Mouse (Mus musculus) natural killer cell, adult 2 months (primary cell): ENCODE data around the gene Sema3a.
"Not testable (repeated sequence)": the region's sequence is repeated elsewhere in the genome, so short reads cannot be mapped to it uniquely, and the experiment has no call there.

Experiments used
- DNase-seq, 2 experiments: peaks; one replicate each; pipeline ENCODE4 v3.0.0; 2022; ENCODE audit warnings: low spot score in 2 of 2

The Sema3a gene

DNA sequence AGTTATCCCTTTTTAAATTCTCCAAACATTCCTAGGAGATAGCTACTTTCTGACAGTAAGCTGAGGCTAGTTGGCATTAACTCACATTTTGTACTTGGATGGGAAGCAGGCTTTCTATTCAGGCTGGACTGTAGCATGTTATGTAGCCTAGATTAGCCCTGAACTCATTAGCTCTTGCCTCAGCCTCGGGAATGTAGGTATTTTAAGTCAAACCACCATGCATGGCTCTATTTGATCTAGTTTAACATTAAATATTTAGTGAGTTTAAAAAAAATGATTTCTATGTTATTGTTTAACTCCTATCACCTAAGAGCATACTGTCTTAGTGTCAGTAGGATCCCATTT, 423.0 kb downstream of the Sema3a start:
- DNase-seq = no peak

DNA sequence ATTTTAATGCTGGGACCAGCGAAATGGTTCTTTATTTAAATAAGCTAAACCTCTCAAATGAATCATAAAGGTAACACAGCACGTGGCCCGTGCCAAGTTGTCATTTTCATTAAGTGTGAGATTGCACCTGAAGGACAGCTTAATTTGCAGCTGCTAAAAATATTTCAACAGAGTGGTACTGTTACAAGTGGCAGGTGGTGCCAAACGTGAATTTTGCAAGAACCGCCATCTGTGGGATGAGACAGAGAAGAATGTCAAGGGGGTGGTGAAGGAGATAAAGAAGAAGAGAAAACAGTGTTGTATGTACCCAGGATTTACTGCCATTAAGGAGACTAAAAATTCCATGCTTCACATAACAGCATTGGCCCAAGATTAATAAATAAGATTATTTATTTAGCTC, 423.9 kb downstream of the Sema3a start:
- DNase-seq = no peak

DNA sequence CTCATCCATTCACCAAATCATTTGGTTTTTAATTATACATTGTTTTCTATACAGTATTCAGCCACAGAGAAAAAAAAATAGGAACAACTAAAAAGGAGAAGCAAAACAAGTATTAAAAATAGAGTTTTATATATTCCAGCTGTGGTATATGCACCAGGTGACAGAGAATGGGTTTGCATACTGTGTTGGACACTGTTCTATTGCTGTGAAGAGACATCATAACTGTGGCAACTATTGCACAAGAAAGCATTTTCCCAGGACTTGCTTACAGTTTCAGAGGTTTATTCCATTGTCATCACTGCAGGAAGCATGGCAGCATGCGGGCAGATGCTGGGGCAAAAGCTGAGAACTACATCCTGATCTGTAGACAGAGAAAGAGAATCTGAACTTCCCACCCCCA, 425.7 kb downstream of the Sema3a start:
- no peak for DNase-seq

DNA sequence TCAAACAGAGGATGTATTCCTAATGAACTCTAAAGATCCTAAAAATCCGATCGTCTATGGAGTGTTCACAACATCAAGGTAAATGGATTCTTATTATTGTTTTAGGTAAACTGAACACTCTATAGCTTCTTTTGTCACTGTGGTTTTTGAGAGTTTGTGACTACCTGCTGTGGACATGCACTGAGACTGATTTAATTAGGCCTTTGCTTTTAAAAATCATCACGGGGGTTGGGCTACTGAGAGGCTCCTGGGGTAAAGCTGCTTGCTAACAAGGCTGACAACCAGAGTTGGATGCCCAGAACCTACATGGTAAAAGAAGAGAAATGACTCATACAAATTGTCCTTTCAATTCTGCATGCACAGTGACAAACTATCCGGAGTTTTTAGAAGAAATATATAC, 432.0 kb downstream of the Sema3a start:
- DNase-seq = no peak

DNA sequence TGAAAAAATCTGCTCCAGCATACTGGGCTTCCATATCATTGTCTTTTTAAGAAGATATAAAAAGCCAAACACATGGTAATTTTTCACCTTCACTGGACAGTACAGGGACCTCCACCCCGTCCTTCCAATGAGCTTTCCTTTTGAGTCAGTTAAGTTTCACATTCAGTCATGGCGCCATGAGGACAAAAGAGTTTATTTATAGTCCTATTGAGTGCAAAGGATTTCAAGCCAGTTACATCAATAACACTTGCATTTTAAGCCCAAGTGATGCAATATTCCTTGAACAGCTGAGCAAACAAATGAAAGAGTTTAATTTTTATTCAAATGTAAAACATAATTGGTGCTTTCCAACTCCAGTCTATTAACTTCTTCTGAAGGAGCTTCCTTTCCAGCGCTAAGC, 448.7 kb downstream of the Sema3a start:
- DNase-seq = no peak

DNA sequence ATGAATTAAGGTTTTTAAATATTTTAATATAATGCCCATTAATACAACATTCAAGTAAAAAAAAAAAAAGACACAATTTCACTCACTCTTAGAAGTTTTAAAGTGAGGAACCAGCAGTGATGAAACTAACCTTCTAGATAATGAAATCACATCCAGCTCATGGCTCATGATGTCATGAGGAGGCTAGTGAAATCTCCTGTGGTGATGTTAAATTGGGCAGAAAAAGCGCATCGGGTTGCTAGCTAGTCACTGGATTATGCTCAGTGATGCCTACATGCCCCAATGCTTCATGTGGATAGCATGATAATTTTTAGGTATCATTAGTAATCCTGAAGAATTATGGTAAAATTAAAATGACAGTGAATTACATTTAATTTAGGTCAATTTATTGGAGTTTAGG, 453.9 kb downstream of the Sema3a start:
- DNase-seq = no peak

DNA sequence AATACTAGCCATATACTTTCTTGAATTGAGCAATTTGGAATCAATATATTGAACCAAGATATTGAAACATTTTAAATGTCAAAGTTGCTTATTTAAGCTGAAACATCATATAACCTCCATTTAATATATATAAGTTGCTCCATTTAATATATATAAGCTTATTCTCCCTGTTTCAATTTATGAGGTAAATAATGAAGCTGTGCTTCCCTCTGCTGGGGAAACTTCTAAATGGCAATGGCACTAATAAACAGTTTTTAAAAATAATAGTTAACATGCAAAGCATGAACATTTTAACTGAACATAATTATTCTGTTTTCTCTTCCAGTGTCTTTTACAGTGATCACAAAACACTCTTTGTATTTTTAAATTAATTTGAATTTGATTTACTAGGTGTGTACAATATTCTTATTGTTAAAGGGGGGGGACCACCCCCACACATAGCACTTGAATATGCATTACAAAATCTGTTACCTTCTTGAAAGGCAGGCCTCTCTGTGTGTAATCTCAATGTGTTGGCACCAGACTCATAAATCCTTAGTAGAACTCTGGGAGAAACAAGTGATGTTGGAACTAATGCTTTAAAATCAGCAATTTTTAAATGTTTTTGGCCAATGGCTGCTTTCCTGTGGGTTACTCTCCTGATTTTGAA, 460.5 kb downstream of the Sema3a start:
- DNase-seq = no peak

DNA sequence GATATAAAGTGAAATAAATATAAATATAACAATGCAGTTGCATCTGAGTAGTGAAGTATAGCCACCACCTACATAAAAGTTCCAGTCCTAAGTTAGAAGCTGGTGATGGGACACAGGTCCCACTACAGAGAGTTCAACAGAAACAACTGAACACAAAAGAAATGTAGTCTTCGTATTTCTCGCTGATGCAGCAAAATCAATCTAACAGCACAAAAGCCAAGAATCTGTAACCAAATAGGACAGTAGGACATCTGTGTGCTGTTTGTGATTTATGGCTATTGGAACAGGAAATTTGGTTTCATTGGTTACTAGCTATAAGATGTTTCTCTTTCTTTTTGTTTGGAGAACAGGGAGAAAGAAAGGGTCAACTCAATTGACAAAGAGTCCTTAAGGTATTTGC, 469.2 kb downstream of the Sema3a start:
- DNase-seq = no peak

DNA sequence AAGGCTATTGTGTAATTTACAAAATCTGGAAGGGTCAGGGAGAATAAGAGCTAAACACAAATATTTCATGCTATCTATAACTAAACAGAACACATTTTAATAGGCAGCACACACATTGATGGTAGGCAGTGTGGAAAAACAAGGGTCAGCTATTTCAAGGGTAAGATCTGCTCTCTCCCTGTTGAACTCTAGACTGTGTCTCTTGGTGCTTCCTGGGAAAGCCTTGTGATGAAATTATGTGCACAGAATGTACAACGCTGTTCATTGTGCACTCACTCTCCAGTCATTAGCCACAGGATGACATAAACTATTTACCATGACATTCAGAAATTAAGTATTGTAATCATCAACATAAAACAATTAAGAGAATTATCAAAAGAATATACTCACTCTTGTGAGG, 486.4 kb downstream of the Sema3a start:
- no peak for DNase-seq

DNA sequence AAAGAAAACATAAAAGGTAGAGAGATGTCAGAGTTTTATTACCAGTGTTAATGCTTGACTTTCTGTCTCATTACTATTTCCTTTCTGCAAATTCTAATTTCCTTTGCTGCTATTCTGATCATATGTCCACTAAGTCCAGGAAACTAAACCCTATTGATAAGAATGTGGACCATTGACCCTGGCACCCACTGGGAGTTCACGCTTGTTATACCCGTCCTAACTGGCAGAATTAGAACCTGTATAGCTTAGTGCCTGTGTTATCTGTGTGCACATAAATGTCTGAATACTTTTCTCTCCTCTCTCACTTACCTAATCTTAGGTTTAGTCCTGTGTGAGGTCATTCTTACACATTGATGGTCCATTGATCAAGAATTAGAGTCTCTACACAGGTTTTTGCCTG, 486.9 kb downstream of the Sema3a start:
- no peak for DNase-seq

DNA sequence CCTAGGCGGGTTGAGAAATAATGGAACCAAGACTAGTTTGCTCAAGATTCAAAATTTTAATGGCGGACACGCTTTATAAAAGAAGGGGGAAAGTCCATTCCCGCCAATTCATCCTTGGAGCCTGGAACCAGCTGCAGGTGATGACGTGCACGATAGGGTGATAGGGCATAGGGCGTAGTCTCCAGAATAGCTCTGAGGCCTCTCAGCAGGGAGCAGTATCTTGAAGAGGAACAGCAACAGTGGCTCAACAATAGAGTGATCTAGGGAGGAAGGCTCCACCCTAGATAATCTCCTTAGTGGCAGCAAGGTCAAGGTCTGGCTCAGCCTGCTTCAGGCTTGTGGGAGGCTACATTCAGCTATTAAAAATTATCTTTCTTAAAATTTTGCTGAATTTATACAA, 489.4 kb downstream of the Sema3a start:
- not testable (repeated sequence) for DNase-seq

DNA sequence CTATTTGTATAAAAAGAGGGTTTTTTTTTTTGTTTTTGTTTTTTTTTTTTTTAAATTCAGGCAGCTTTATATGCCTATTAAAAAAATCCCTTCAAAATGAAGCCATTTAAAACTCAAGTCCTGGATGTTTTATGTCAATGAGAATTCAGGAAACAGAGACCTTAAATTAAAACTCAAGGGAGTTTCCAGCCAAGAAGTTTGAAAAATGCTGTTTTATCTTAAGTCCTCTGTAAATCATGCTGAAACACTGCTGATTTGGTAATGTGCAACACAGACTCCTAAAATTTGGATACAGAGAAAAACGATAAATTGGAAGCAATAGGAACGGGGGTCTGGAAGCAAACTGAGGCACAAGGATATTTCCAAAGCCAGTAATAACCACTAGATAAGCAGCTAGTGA, 490.7 kb downstream of the Sema3a start:
- no peak for DNase-seq

DNA sequence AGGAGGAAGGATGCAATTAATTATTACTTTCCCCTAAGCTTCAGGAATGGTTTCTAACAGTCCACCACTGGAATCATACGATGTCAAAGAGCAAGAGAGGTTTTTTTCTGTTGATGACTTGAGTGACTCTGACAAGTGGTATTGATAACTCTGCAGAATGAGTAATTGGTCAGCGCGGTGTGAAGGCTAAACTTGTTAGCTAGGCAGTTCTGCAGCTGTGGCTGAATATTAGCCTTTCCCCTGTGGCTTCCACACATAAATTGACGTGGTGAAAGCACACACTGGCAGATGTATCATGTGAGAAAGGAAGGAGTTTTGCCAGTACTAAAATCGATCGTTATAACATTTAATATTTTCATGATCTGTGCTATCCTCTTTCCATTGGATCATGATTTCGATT, 497.4 kb downstream of the Sema3a start:
- DNase-seq = no peak

DNA sequence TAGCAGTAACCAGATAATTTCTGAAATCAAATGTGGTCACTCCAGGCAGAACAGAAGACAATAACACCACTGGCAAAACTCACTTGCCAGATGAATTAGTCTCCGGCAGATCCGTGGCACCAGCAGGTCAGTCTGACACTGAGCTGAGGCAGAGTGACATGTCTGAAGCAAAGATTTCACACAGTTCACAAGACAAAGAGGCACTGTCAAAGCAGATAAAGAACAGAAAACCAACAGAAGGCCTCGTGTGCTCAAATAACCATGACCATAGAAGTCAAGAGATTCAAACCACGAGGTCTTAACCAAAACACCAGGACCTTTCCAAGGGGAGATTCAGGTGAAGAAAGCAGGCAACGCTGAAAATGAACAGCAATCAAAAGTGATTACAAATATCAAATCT, 499.5 kb downstream of the Sema3a start:
- DNase-seq = no peak

DNA sequence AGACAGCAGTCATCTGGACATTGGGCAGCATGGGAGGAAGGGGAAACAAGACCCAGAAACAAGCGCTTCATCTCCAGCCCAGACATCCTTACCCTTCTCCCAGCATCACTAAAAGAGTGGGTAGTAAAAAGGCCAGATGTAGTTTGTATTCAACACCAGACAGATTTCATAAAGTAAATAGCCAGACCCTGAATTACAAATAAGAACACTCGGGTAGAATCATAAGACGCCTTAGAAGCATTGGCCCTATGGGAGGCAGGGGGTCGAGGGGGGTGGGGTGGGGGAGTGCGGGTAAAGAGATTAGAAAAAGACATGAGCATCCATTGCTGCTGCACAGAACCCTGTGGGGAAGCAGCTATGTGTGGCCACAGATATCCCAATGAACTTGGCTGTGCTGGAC, 500.9 kb downstream of the Sema3a start:
- DNase-seq = no peak

DNA sequence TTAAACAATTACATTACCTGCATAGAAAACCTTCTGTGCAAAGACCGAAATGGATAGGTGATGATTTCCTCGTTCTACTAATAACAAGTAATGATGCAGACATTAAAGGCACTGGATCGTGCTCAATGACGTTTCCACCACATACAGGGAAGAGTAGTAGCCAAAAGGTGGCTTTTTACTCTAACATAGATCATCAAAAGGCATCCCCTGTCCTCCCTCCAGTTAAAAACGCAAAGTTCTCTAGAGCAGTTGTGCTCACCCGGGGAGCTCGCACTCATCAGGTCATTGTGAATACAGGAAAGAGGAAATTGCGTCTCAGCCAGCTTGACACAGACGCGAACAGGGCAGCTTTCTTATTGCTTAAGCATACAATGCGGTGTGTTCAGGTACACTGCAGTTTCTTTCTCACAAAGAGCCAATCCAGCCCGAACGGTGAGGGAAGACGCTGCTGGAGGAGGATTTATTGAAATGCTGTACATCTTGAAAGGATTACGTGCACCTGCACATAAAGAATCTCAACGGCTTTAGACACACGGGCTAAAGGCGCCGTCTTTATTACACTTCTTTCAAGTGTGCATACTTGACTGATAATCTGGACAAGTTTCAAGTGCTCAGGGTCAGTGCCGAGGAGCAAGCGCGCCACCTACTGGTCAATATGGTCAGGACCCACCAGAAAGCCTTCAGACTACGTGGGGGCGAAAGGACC, 503.5 kb downstream of the Sema3a start:
- DNase-seq = peak in 1 of 2 experiments; percentile 5

DNA sequence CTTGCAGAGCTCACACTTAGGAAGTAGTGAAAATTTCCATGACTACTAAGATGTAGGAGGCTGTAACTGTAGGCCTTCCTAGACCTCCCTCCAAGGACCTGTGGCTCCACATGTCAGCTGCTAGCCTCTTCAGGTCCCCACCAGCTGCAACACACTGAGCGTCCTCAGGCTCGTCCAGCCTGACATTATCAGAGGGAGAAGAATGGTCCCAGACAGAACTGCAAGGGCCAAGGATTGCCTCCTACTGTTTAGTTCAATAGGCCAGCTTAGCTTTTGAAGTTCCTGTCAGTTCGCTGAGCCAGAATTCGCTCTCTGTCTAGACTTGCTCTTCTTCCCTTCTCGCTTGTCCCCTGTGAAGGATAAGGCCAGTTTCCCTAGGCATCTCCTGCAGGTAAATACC, 504.7 kb downstream of the Sema3a start:
- no peak for DNase-seq

DNA sequence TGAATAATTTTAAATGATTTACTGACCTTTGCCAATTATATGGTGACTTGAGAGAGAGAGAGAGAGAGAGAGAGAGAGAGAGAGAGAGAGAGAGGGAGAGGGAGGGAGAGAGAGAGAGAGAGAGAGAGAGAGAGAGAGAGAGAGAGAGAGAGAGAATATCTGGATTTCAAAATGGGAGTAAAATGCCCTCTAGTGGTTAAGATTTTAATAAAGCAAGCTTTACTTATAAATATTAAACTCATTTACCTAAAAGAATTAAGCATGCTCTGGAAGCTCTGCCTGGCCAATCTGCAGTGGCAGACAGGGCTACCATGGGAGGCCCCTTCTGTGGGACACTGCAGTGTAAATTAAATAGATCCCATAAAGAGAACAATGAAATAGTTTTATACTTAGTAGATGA, 505.5 kb downstream of the Sema3a start:
- no peak for DNase-seq

DNA sequence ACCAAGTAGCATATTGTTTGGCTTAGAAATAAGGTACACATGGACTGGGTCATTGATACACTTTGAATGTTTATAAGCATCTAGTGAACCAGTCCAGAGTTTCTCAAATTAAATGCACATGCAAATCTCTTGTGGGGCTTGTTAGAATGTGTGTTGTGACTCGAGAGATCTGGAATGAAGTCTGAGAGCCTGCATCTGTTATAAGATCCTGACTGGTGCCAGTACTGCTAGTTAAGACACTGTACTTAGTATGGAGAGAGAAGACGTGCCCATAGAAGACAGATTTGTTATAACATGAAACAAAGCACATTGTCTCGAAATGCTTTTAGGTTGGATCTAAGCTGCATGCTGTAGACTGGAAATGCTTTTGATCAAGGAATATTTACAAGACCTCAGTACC, 511.0 kb downstream of the Sema3a start:
- DNase-seq = no peak
